Mouse (Mus musculus): Measurements from ENCODE around the gene Lfng. TPM values are rescaled to one million over a fixed set of nuclear protein-coding genes. Genes with fewer than 3 reads are reported as not detected.

The Lfng gene
- polyA plus RNA-seq, 1 experiment, result 2.6 TPM

- Histone ChIP-seq H3K27me3 (ENCODE audit: control insufficient read depth) (no peaks in the 10 kb centered on the region), H3K9me3 (ENCODE audit: control insufficient read depth, low read length) (no peaks in the 10 kb centered on the region), H3K4me1 (ENCODE audit: control insufficient read depth) (peaks cover 46% of the 10 kb centered on the region), H3K36me3 (ENCODE audit: control insufficient read depth) (no peaks in the 10 kb centered on the region), H3K4me3 (replicated peaks) (no peak overlapping the region)
- TF ChIP-seq GATA1 (IDR thresholded peaks at IDR 0.05; ENCODE audit: low read length) (no peak), TAL1 (IDR thresholded peaks at IDR 0.05; ENCODE audit: low read length) (no peak)
Observed at GRCm38 (mm10) chr5:140569032-140569595, 38.0 kb upstream of the Lfng start.

- TF ChIP-seq TAL1 (IDR thresholded peaks at IDR 0.05; ENCODE audit: low read length), result no peak
- no peak for TF ChIP-seq GATA1 (IDR thresholded peaks at IDR 0.05; ENCODE audit: low read length)
- Histone ChIP-seq H3K4me1 (ENCODE audit: control insufficient read depth) (peaks cover 35% of the 10 kb centered on the region), H3K27me3 (ENCODE audit: control insufficient read depth) (no peaks in the 10 kb centered on the region), H3K36me3 (ENCODE audit: control insufficient read depth) (no peaks in the 10 kb centered on the region), H3K4me3 (replicated peaks) (no peak overlapping the region), H3K9me3 (ENCODE audit: control insufficient read depth, low read length) (no peaks in the 10 kb centered on the region)
Observed at GRCm38 (mm10) chr5:140570223-140570870, 36.8 kb upstream of the Lfng start.

- no peak overlapping the region for H3K4me3 ChIP-seq (replicated peaks)
- H3K27me3 ChIP-seq (ENCODE audit: control insufficient read depth), result no peaks in the 10 kb centered on the region
- peaks cover 3% of the 10 kb centered on the region; the same call in 1 of the 2 replicates for H3K9me3 ChIP-seq (ENCODE audit: control insufficient read depth, low read length)
- TF ChIP-seq TAL1 (IDR thresholded peaks at IDR 0.05; ENCODE audit: low read length) (no peak), GATA1 (IDR thresholded peaks at IDR 0.05; ENCODE audit: low read length) (no peak)
- H3K36me3 ChIP-seq (ENCODE audit: control insufficient read depth), result no peaks in the 10 kb centered on the region
- H3K4me1 ChIP-seq (ENCODE audit: control insufficient read depth), result peaks cover 29% of the 10 kb centered on the region
Observed at GRCm38 (mm10) chr5:140571201-140571600, 35.9 kb upstream of the Lfng start.

- peaks cover 3% of the 10 kb centered on the region; the same call in 1 of the 2 replicates for H3K9me3 ChIP-seq (ENCODE audit: control insufficient read depth, low read length)
- H3K36me3 ChIP-seq (ENCODE audit: control insufficient read depth), result no peaks in the 10 kb centered on the region
- no peak overlapping the region for H3K4me3 ChIP-seq (replicated peaks)
- peaks cover 24% of the 10 kb centered on the region for H3K4me1 ChIP-seq (ENCODE audit: control insufficient read depth)
- TF ChIP-seq TAL1 (IDR thresholded peaks at IDR 0.05; ENCODE audit: low read length) (no peak), GATA1 (IDR thresholded peaks at IDR 0.05; ENCODE audit: low read length) (no peak)
- no peaks in the 10 kb centered on the region for H3K27me3 ChIP-seq (ENCODE audit: control insufficient read depth)
Observed at GRCm38 (mm10) chr5:140571673-140572072, 35.4 kb upstream of the Lfng start.

GRCm38 (mm10) chr5:140572611-140573010, 34.5 kb upstream of the Lfng start:
- no peaks in the 10 kb centered on the region; the same call in 1 of the 2 replicates for H3K27me3 ChIP-seq (ENCODE audit: control insufficient read depth)
- no peaks in the 10 kb centered on the region for H3K36me3 ChIP-seq (ENCODE audit: control insufficient read depth)
- H3K9me3 ChIP-seq (ENCODE audit: control insufficient read depth, low read length), result peaks cover 3% of the 10 kb centered on the region; the same call in 1 of the 2 replicates
- H3K4me3 ChIP-seq (replicated peaks), result no peak overlapping the region
- TF ChIP-seq TAL1 (IDR thresholded peaks at IDR 0.05; ENCODE audit: low read length) (no peak), GATA1 (IDR thresholded peaks at IDR 0.05; ENCODE audit: low read length) (no peak)
- peaks cover 15% of the 10 kb centered on the region for H3K4me1 ChIP-seq (ENCODE audit: control insufficient read depth)

- H3K9me3 ChIP-seq (ENCODE audit: control insufficient read depth, low read length), result peaks cover 3% of the 10 kb centered on the region; the same call in 1 of the 2 replicates
- no peak overlapping the region for H3K4me3 ChIP-seq (replicated peaks)
- no peaks in the 10 kb centered on the region for H3K36me3 ChIP-seq (ENCODE audit: control insufficient read depth)
- H3K4me1 ChIP-seq (ENCODE audit: control insufficient read depth), result peaks cover 4% of the 10 kb centered on the region
- H3K27me3 ChIP-seq (ENCODE audit: control insufficient read depth), result peaks cover 4% of the 10 kb centered on the region
- TF ChIP-seq GATA1 (IDR thresholded peaks at IDR 0.05; ENCODE audit: low read length), result no peak
- TF ChIP-seq TAL1 (IDR thresholded peaks at IDR 0.05; ENCODE audit: low read length), result no peak
Observed at GRCm38 (mm10) chr5:140575381-140575866, 31.7 kb upstream of the Lfng start.

- Histone ChIP-seq H3K27me3 (ENCODE audit: control insufficient read depth) (peaks cover 19% of the 10 kb centered on the region), H3K9me3 (ENCODE audit: control insufficient read depth, low read length) (peaks cover 3% of the 10 kb centered on the region; the same call in 1 of the 2 replicates), H3K4me3 (replicated peaks) (no peak overlapping the region), H3K36me3 (ENCODE audit: control insufficient read depth) (no peaks in the 10 kb centered on the region), H3K4me1 (ENCODE audit: control insufficient read depth) (peaks cover 6% of the 10 kb centered on the region)
- TF ChIP-seq TAL1 (IDR thresholded peaks at IDR 0.05; ENCODE audit: low read length), result no peak
- no peak for TF ChIP-seq GATA1 (IDR thresholded peaks at IDR 0.05; ENCODE audit: low read length)
Observed at GRCm38 (mm10) chr5:140579221-140579620, 27.9 kb upstream of the Lfng start.

- peaks cover 3% of the 10 kb centered on the region; the same call in 1 of the 2 replicates for H3K9me3 ChIP-seq (ENCODE audit: control insufficient read depth, low read length)
- no peak overlapping the region for H3K4me3 ChIP-seq (replicated peaks)
- no peaks in the 10 kb centered on the region for H3K36me3 ChIP-seq (ENCODE audit: control insufficient read depth)
- TF ChIP-seq GATA1 (IDR thresholded peaks at IDR 0.05; ENCODE audit: low read length), result no peak
- TF ChIP-seq TAL1 (IDR thresholded peaks at IDR 0.05; ENCODE audit: low read length), result no peak
- H3K4me1 ChIP-seq (ENCODE audit: control insufficient read depth), result peaks cover 6% of the 10 kb centered on the region
- peaks cover 19% of the 10 kb centered on the region for H3K27me3 ChIP-seq (ENCODE audit: control insufficient read depth)
Observed at GRCm38 (mm10) chr5:140579771-140580170, 27.3 kb upstream of the Lfng start.

- Histone ChIP-seq H3K36me3 (ENCODE audit: control insufficient read depth) (no peaks in the 10 kb centered on the region), H3K27me3 (ENCODE audit: control insufficient read depth) (peaks cover 19% of the 10 kb centered on the region), H3K9me3 (ENCODE audit: control insufficient read depth, low read length) (no peaks in the 10 kb centered on the region), H3K4me3 (replicated peaks) (no peak overlapping the region), H3K4me1 (ENCODE audit: control insufficient read depth) (peaks cover 3% of the 10 kb centered on the region)
- TF ChIP-seq GATA1 (IDR thresholded peaks at IDR 0.05; ENCODE audit: low read length), result no peak
- TF ChIP-seq TAL1 (IDR thresholded peaks at IDR 0.05; ENCODE audit: low read length), result no peak
Observed at GRCm38 (mm10) chr5:140581569-140581968, 25.6 kb upstream of the Lfng start.

Data from erythroblast, embryonic 14.5 days (primary cell).